Mouse (Mus musculus) lung, postnatal 0 days (tissue): ENCODE results near the gene Tspan12. TPM values are rescaled to one million over a fixed set of nuclear protein-coding genes. Genes with fewer than 3 reads are reported as not detected.

Source experiments
- ATAC-seq: fragments of 200-750 bp; cut with Nextera tagmentation; 2 replicates; pipeline ENCODE4 v1.8.0; 2017; ENCODE audit warnings: moderate library complexity
- DNase-seq: peaks from one replicate; pipeline ENCODE4 v3.0.0-alpha.2; 2016; ENCODE audit warnings: low spot score
- H3K27ac ChIP-seq: fragments of 300-500 bp; sonication (generic); 2 replicates; pipeline ENCODE4 v1.5.1; 2014; ENCODE audit warnings: antibody characterized with exemption, mild to moderate bottlenecking, low read length, mixed read lengths
- H3K27me3 ChIP-seq: fragments of 300-500 bp; sonication (generic); replicated peaks from 2 replicates; pipeline ENCODE4 v1.6.1; 2014; ENCODE audit warnings: low read length, mixed read lengths; ENCODE audit not compliant: insufficient read depth
- H3K36me3 ChIP-seq: fragments of 300-500 bp; sonication (generic); 2 replicates; pipeline ENCODE4 v1.6.1; 2014; ENCODE audit warnings: low read length, mixed read lengths; ENCODE audit not compliant: insufficient read depth
- H3K4me1 ChIP-seq: fragments of 300-500 bp; sonication (generic); 2 replicates; pipeline ENCODE4 v1.6.1; 2014; ENCODE audit warnings: antibody characterized with exemption, low read depth, low read length, mixed read lengths; ENCODE audit not compliant: insufficient read depth
- H3K4me2 ChIP-seq: fragments of 300-500 bp; sonication (generic); replicated peaks from 2 replicates; pipeline ENCODE4 v1.6.1; 2014; ENCODE audit warnings: low read depth, mild to moderate bottlenecking, low read length, moderate library complexity, mixed read lengths
- H3K4me3 ChIP-seq: fragments of 300-500 bp; sonication (generic); 2 replicates; pipeline ENCODE4 v1.5.1; 2014; ENCODE audit warnings: low read depth, low read length
- H3K9ac ChIP-seq: fragments of 300-500 bp; sonication (generic); replicated peaks from 2 replicates; pipeline ENCODE4 v1.6.1; 2014; ENCODE audit warnings: low read depth, mild to moderate bottlenecking
- H3K9me3 ChIP-seq: fragments of 300-500 bp; sonication (generic); 2 replicates; pipeline ENCODE4 v1.6.1; 2016; ENCODE audit warnings: low read length, mixed read lengths
- CTCF ChIP-seq: IDR thresholded peaks from 2 replicates; pipeline ENCODE4 v1.5.1; 2016; ENCODE audit warnings: antibody characterized with exemption, mild to moderate bottlenecking
- EP300 ChIP-seq: IDR thresholded peaks from 2 replicates; pipeline ENCODE4 v1.6.1; 2016; ENCODE audit warnings: antibody characterized with exemption, mild to moderate bottlenecking, control low read depth
- WGBS: fragments of 180-500 bp; shearing (Covaris S2); extraction: QIAGEN DNeasy Blood & Tissue Kit; methylation state at CpG from one replicate; pipeline ENCODE4 v1.1.7; 2014; 5-methylcytosine and 5-hydroxymethylcytosine counted together
- polyA plus RNA-seq: library from polyadenylated mRNA; unstranded; fragments of >200 nt; fragmentation: Nextera tagmentation; extraction: Ambion mirVana; gene quantifications from 2 replicates; pipeline ENCODE4 v1.2.1, GENCODE M21; 2015

Tspan12 gene
- polyA plus RNA-seq, 1 experiment from 2014 or later: 85.5 TPM

DNA sequence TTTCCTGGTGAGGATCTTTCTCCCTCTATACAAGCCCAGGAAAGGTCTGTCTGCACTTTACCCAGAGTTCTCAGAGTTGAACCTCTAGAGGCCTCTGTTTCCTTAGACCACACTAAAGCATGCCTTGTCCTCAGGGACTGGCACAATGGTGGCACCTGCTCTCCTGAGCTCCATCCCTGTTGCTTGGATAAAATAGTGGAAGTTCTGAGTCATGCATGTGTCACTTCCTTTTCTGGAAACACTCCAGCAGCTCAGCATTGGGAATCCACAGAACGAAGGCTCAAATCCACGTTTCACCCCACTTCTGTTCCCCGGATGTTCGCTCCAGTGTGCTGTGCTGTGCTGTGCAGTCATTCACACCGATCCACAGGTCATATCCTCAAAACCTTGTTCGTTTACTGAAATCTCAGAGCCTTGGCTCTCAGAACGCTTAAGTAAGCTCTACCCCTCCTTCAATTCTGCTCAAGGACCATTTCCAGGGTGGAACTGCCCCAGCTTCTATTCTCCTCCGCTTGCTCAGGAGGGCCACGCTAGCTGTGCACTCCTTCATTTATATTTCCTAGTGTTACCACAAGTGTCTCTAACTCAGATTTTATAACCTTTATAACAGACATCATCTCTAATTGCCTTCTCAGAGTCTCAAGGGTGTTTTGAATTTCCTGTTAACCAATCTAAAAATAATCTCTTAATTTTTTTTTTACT is 83.4 kb downstream of the Tspan12 start:
- Histone ChIP-seq H3K36me3 (no peaks in the 10 kb centered on the region), H3K4me1 (no peaks in the 10 kb centered on the region), H3K27me3 (no peaks in the 10 kb centered on the region), H3K4me2 (no peak overlapping the region), H3K27ac (no peak overlapping the region), H3K9ac (no peak overlapping the region), H3K9me3 (no peaks in the 10 kb centered on the region), H3K4me3 (no peak overlapping the region)
- ATAC-seq (peak; percentile 60), DNase-seq (peak; percentile 43)
- TF ChIP-seq CTCF: no peak
- TF ChIP-seq EP300: no peak
- WGBS: 43% methylated on average over 9 of the region's 9 CpGs

DNA sequence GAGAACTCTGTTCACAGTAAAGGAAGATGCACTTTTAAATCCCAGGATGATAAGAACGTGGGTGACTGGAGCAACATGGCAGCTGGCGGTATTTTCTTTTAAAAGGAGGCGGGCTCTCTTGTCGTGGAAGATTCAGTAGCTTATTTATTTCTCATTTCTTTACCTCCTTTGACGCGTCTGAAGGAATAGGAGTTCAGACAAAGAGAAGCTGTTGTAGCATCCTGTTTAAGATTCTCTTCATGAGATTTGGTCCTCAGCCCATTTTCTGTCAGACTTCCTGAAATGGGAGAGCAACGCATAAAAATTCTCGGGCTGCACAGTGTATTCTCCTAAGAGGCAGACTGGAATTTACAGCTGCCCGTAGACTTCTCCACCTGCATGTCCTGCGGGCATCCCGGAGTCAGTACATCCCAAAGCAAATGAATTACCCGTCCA is 84.5 kb downstream of the Tspan12 start:
- H3K4me2 ChIP-seq: no peak overlapping the region
- DNase-seq (no peak), ATAC-seq (no peak)
- H3K27me3 ChIP-seq: no peaks in the 10 kb centered on the region
- H3K27ac ChIP-seq: no peak overlapping the region
- no peaks in the 10 kb centered on the region for H3K4me1 ChIP-seq
- H3K36me3 ChIP-seq: no peaks in the 10 kb centered on the region
- no peak overlapping the region for H3K4me3 ChIP-seq
- H3K9me3 ChIP-seq: no peaks in the 10 kb centered on the region
- WGBS: 53% methylated on average over 12 of the region's 12 CpGs
- TF ChIP-seq CTCF (no peak), EP300 (no peak)
- H3K9ac ChIP-seq: no peak overlapping the region

- Histone ChIP-seq H3K27ac (no peak overlapping the region), H3K9me3 (no peaks in the 10 kb centered on the region), H3K9ac (no peak overlapping the region), H3K27me3 (no peaks in the 10 kb centered on the region), H3K4me1 (no peaks in the 10 kb centered on the region), H3K4me3 (no peak overlapping the region), H3K36me3 (no peaks in the 10 kb centered on the region), H3K4me2 (no peak overlapping the region)
- no peak for DNase-seq
- ATAC-seq: no peak
- WGBS: 72% methylated on average over 1 of the region's 1 CpGs
- TF ChIP-seq EP300: no peak
- no peak for TF ChIP-seq CTCF
Observed at GRCm38 (mm10) chr6:21747536-21747935, 104.8 kb downstream of the Tspan12 start.

DNA sequence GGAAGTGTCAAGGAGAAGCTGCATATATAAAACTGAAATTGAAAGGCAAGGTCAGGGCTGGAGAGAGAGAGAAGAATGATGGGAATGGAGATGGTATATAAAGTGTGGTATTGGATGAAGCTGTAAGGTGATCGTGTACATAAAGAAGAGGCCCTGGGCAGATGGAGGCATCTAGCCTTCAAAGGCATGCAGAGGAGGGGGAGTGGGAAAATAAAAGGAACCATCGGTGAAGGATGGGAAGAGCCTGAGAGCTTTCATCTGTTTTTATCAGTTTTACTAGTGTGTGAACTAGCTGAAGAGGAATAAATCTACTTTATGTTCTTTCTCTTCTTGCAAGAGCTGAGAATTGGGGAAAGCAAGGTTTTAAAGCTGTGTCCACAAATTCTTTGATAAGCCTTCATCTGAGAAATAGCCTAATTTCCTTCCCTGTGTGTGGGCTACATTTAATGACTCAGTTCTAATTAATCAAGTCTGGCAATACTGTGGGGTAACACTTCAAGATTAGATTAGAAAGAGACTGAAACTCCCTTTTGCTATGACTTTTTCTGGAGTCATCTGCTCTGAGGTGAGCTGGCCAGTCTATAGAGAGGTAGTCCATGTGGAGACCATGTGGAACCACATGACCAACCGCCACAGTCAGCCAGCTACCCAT is 107.6 kb downstream of the Tspan12 start:
- Histone ChIP-seq H3K27ac (no peak overlapping the region), H3K27me3 (no peaks in the 10 kb centered on the region), H3K9me3 (no peaks in the 10 kb centered on the region), H3K4me2 (no peak overlapping the region), H3K4me3 (no peak overlapping the region), H3K9ac (no peak overlapping the region), H3K4me1 (no peaks in the 10 kb centered on the region), H3K36me3 (no peaks in the 10 kb centered on the region)
- TF ChIP-seq CTCF: no peak
- no peak for TF ChIP-seq EP300
- 62% methylated on average over 3 of the region's 3 CpGs for WGBS
- no peak for DNase-seq
- ATAC-seq: no peak

- DNase-seq: peak; percentile 22
- H3K9ac ChIP-seq: no peak overlapping the region
- no peak overlapping the region for H3K4me2 ChIP-seq
- no peak for TF ChIP-seq CTCF
- no peak for TF ChIP-seq EP300
- WGBS: 44% methylated on average over 2 of the region's 2 CpGs
- no peak overlapping the region for H3K4me3 ChIP-seq
- no peaks in the 10 kb centered on the region for H3K36me3 ChIP-seq
- H3K4me1 ChIP-seq: no peaks in the 10 kb centered on the region
- ATAC-seq: no peak
- H3K27me3 ChIP-seq: no peaks in the 10 kb centered on the region
- H3K9me3 ChIP-seq: no peaks in the 10 kb centered on the region
- H3K27ac ChIP-seq: no peak overlapping the region
Observed at GRCm38 (mm10) chr6:21740606-21741005, 111.7 kb downstream of the Tspan12 start.

DNA sequence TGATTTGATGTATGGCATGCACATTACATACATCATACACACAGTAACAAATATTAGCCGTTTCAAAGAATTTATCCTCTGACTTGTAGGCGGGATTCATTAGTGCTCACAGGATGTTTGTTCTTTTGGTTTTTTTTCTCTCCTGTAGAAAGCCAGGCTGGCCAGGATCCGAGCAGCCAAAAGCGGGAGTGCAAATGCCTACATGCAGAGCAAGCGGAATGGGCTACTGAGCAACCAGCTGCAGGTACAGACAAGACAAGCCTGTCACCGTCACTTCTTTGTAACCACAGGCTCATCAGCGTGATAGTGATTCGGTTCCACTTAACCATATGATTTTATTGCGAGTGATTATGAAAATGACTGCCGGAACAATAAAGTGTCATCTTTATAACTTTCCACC is 130.1 kb downstream of the Tspan12 start:
- no peak overlapping the region for H3K4me3 ChIP-seq
- no peaks in the 10 kb centered on the region for H3K9me3 ChIP-seq
- no peaks in the 10 kb centered on the region for H3K36me3 ChIP-seq
- no peaks in the 10 kb centered on the region for H3K4me1 ChIP-seq
- no peak overlapping the region for H3K9ac ChIP-seq
- no peaks in the 10 kb centered on the region for H3K27me3 ChIP-seq
- WGBS: 63% methylated on average over 10 of the region's 10 CpGs
- DNase-seq (no peak), ATAC-seq (no peak)
- H3K4me2 ChIP-seq: no peak overlapping the region
- no peak for TF ChIP-seq CTCF
- TF ChIP-seq EP300: no peak
- H3K27ac ChIP-seq: no peak overlapping the region

Other genes starting within 250 kb of the Tspan12 start
- 43.7 and 46.7 TPM in 2 replicates for gene Ing3, start 97.1 kb upstream of the Tspan12 start, polyA plus RNA-seq
- 25.0 and 29.4 TPM in 2 replicates for gene Cped1, start 133.4 kb upstream of the Tspan12 start, polyA plus RNA-seq